Mouse (Mus musculus) left cerebral cortex, postnatal 25 days (tissue): ENCODE data around the gene Arglu1. TPM values are rescaled to one million over a fixed set of nuclear protein-coding genes. Genes with fewer than 3 reads are reported as not detected.

Experiments
- DNase-seq, 2 experiments: peaks; one replicate each; pipeline ENCODE4 v3.0.0; 2022; ENCODE audit warnings: low spot score in 2 of 2, mixed read lengths in 1 of 2
- intact Hi-C: fragments of 180-260 bp; cut with DNase I; formaldehyde crosslinking; loops from one replicate; pipeline ENCODE4 v1.15.1; 2025
- total RNA-seq, 2 experiments: library from RNA; stranded (reverse); gene quantifications; 2 replicates each; pipeline ENCODE4 v1.2.3; 2021

The Arglu1 gene
- total RNA-seq, 2 experiments from 2014 or later: 85.3 to 102 TPM

- DNase-seq: no peak
- intact Hi-C loops: loop anchor here (1.0 to 5.0 kb wide), 2 partner anchors 334 to 517 kb away; no protein-coding TSS in a partner anchor
Measured at GRCm38 (mm10) chr8:8660307-8661098, 29.8 kb downstream of the Arglu1 start.

- peak; percentile 54 to 60 for DNase-seq
- intact Hi-C loops: loop anchor here (5.0 to 10.0 kb wide), 6 partner anchors 518 to 1642 kb away; no protein-coding TSS in a partner anchor
Measured at GRCm38 (mm10) chr8:8659503-8660306, 30.6 kb downstream of the Arglu1 start.

GRCm38 (mm10) chr8:8658426-8659224, 31.7 kb downstream of the Arglu1 start:
- peak; percentile 84 to 90 for DNase-seq
- intact Hi-C loops: loop anchor here (5.0 to 10.0 kb wide), 5 partner anchors 554 to 1641 kb away; no protein-coding TSS in a partner anchor

GRCm38 (mm10) chr8:8657692-8658355, 32.5 kb downstream of the Arglu1 start:
- DNase-seq: no peak
- intact Hi-C loops: loop anchor here (2.0 to 10.0 kb wide), 6 partner anchors 433 to 1641 kb away; no protein-coding TSS in a partner anchor

- intact Hi-C loops: loop anchor here (2.0 to 10.0 kb wide), 6 partner anchors 432 to 1640 kb away; no protein-coding TSS in a partner anchor
- DNase-seq: peak in 1 of 2 experiments; percentile 60
Measured at GRCm38 (mm10) chr8:8656578-8657441, 33.5 kb downstream of the Arglu1 start.

- no peak for DNase-seq
- intact Hi-C loops: loop anchor here (2.0 to 10.0 kb wide), 6 partner anchors 431 to 1638 kb away; no protein-coding TSS in a partner anchor
Measured at GRCm38 (mm10) chr8:8655346-8656340, 34.7 kb downstream of the Arglu1 start.

GRCm38 (mm10) chr8:8653906-8654489, 36.3 kb downstream of the Arglu1 start:
- intact Hi-C loops: loop anchor here (10.0 kb wide), 4 partner anchors 549 to 1349 kb away; no protein-coding TSS in a partner anchor
- no peak for DNase-seq

- intact Hi-C loops: loop anchor here (10.0 kb wide), 4 partner anchors 549 to 1349 kb away; no protein-coding TSS in a partner anchor
- peak in 1 of 2 experiments; percentile 50 for DNase-seq
Measured at GRCm38 (mm10) chr8:8653343-8653742, 37.0 kb downstream of the Arglu1 start.

- intact Hi-C loops: loop anchor here (10.0 kb wide), 4 partner anchors 548 to 1348 kb away; no protein-coding TSS in a partner anchor
- no peak for DNase-seq
Measured at GRCm38 (mm10) chr8:8652388-8652787, 37.9 kb downstream of the Arglu1 start.

GRCm38 (mm10) chr8:8649944-8650343, 40.4 kb downstream of the Arglu1 start:
- intact Hi-C loops: loop anchor here (10.0 kb wide), 4 partner anchors 545 to 1345 kb away; no protein-coding TSS in a partner anchor
- peak; percentile 78 to 94 for DNase-seq

- DNase-seq: no peak
- intact Hi-C loops: no loop called here
Measured at GRCm38 (mm10) chr8:8649536-8649935, 40.8 kb downstream of the Arglu1 start.

- intact Hi-C loops: no loop called here
- no peak for DNase-seq
Measured at GRCm38 (mm10) chr8:8648686-8649085, 41.6 kb downstream of the Arglu1 start.

- intact Hi-C loops: no loop called here
Measured at GRCm38 (mm10) chr8:8647824-8648223, 42.5 kb downstream of the Arglu1 start.

GRCm38 (mm10) chr8:8647319-8647718, 43.0 kb downstream of the Arglu1 start:
- intact Hi-C loops: no loop called here
- no peak for DNase-seq

More at GRCm38 (mm10) chr8:8647824-8648223, 42.5 kb downstream of the Arglu1 start:
- no peak for DNase-seq

- intact Hi-C loops: no loop called here
- DNase-seq: no peak
Measured at GRCm38 (mm10) chr8:8644160-8644915, 46.0 kb downstream of the Arglu1 start.
